Mouse (Mus musculus): Measurements from ENCODE around the gene Rap1gap2.

GRCm38 (mm10) chr11:74584946-74585723 is 25.6 kb downstream of the Rap1gap2 start:
- TF ChIP-seq CTCF (IDR thresholded peaks at IDR 0.05; ENCODE audit: low read depth) (no peak), EP300 (IDR thresholded peaks at IDR 0.05; ENCODE audit: low read depth) (no peak)

Measured in liver, postnatal 0 days (tissue).